Mouse (Mus musculus) stomach, embryonic 15.5 days (tissue): ENCODE data around the gene Myl12a. TPM values are rescaled to one million over a fixed set of nuclear protein-coding genes. Genes with fewer than 3 reads are reported as not detected.

Experiments
- ATAC-seq: fragments of 200-750 bp; cut with Nextera tagmentation; 2 replicates; pipeline ENCODE4 v1.8.0; 2017; ENCODE audit warnings: low read depth, moderate number of reproducible peaks, moderate TSS enrichment; ENCODE audit not compliant: insufficient read depth, low FRiP score
- H3K27ac ChIP-seq: fragments of 300-500 bp; sonication (generic); 2 replicates; pipeline ENCODE4 v1.5.1; 2015; ENCODE audit warnings: mild to moderate bottlenecking, inconsistent platforms
- H3K27me3 ChIP-seq: fragments of 300-500 bp; sonication (generic); replicated peaks from 2 replicates; pipeline ENCODE4 v1.6.1; 2015; ENCODE audit warnings: inconsistent platforms
- H3K36me3 ChIP-seq: fragments of 300-500 bp; sonication (generic); 2 replicates; pipeline ENCODE4 v1.6.1; 2015; ENCODE audit warnings: inconsistent platforms
- H3K4me1 ChIP-seq: fragments of 300-500 bp; sonication (generic); 2 replicates; pipeline ENCODE4 v1.6.1; 2015; ENCODE audit warnings: inconsistent platforms
- H3K4me2 ChIP-seq: fragments of 300-500 bp; sonication (generic); 2 replicates; pipeline ENCODE4 v1.6.1; 2015; ENCODE audit warnings: mild to moderate bottlenecking, inconsistent platforms
- H3K4me3 ChIP-seq: fragments of 300-500 bp; sonication (generic); replicated peaks from 2 replicates; pipeline ENCODE4 v1.5.1; 2015; ENCODE audit warnings: inconsistent platforms
- H3K9ac ChIP-seq: fragments of 300-500 bp; sonication (generic); 2 replicates; pipeline ENCODE4 v1.6.1; 2015; ENCODE audit warnings: inconsistent platforms
- H3K9me3 ChIP-seq: fragments of 300-500 bp; sonication (generic); 2 replicates; pipeline ENCODE4 v1.6.1; 2016; ENCODE audit warnings: inconsistent platforms
- WGBS: fragments of 180-500 bp; shearing (Covaris S2); methylation state at CpG from one replicate; pipeline ENCODE4 v1.1.7; 2015; 5-methylcytosine and 5-hydroxymethylcytosine counted together
- polyA plus RNA-seq: library from polyadenylated mRNA; unstranded; fragments of >200 nt; fragmentation: Nextera tagmentation; extraction: Ambion mirVana; gene quantifications from 2 replicates; pipeline ENCODE4 v1.2.1, GENCODE M21; 2015

The Myl12a gene
- polyA plus RNA-seq, 1 experiment from 2014 or later, result 495 TPM

GRCm38 (mm10) chr17:70995551-70995950 lies 7.1 kb downstream of the Myl12a start:
- 85% methylated on average over 6 of the region's 6 CpGs for whole genome bisulfite sequencing
- ATAC-seq, result no peak
- H3K36me3 ChIP-seq, result peaks cover 22% of the 10 kb centered on the region; the same call in 1 of the 2 replicates
- H3K9ac ChIP-seq, result no peak overlapping the region
- peaks cover 28% of the 10 kb centered on the region for H3K4me1 ChIP-seq
- no peaks in the 10 kb centered on the region for H3K9me3 ChIP-seq
- H3K27ac ChIP-seq, result no peak overlapping the region
- H3K27me3 ChIP-seq, result no peaks in the 10 kb centered on the region
- no peak overlapping the region for H3K4me2 ChIP-seq
- no peak overlapping the region for H3K4me3 ChIP-seq

GRCm38 (mm10) chr17:70994671-70995070 lies 8.0 kb downstream of the Myl12a start:
- Histone ChIP-seq H3K4me1 (peaks cover 28% of the 10 kb centered on the region), H3K9ac (no peak overlapping the region), H3K9me3 (no peaks in the 10 kb centered on the region), H3K36me3 (peaks cover 22% of the 10 kb centered on the region; the same call in 1 of the 2 replicates), H3K27ac (no peak overlapping the region; the same call in 1 of the 2 replicates), H3K27me3 (no peaks in the 10 kb centered on the region), H3K4me2 (no peak overlapping the region), H3K4me3 (no peak overlapping the region)
- WGBS, result 66% methylated on average over 6 of the region's 6 CpGs
- no peak for ATAC-seq

GRCm38 (mm10) chr17:70993385-70993807 lies 9.3 kb downstream of the Myl12a start:
- no peak overlapping the region for H3K4me3 ChIP-seq
- peaks cover 22% of the 10 kb centered on the region; the same call in 1 of the 2 replicates for H3K36me3 ChIP-seq
- peak overlapping the region; percentile 73 for H3K27ac ChIP-seq
- 12% methylated on average over 3 of the region's 3 CpGs for WGBS
- ATAC-seq, result no peak
- no peak overlapping the region for H3K4me2 ChIP-seq
- peaks cover 33% of the 10 kb centered on the region for H3K4me1 ChIP-seq
- no peaks in the 10 kb centered on the region for H3K27me3 ChIP-seq
- no peak overlapping the region for H3K9ac ChIP-seq
- no peaks in the 10 kb centered on the region for H3K9me3 ChIP-seq

DNA sequence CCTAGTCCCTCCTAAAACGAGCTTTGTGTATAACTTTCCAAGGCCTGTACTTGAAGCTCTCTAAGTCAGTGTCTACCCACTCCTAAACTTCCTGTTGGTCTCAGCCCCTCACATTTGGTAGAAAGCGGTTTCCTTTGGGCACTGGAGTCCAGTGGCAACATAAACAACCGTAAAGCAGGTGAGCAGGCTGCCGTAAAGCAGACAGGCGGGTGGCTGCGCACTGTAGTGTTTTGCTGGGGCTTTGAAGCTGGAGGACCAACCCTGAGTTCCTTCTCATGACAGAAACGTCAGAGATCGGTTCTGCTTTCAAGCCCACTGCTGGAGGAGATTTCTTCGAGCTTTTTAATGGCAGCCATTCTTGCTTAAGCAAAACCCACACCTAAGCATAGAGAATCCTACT lies 10.0 kb downstream of the Myl12a start:
- Histone ChIP-seq H3K9me3 (no peaks in the 10 kb centered on the region), H3K4me2 (no peak overlapping the region), H3K27ac (peak overlapping the region; percentile 26; the same call in 1 of the 2 replicates), H3K36me3 (peaks cover 22% of the 10 kb centered on the region; the same call in 1 of the 2 replicates), H3K4me3 (no peak overlapping the region), H3K27me3 (no peaks in the 10 kb centered on the region), H3K4me1 (peaks cover 38% of the 10 kb centered on the region), H3K9ac (no peak overlapping the region)
- ATAC-seq, result no peak
- WGBS, result 72% methylated on average over 9 of the region's 9 CpGs

GRCm38 (mm10) chr17:70991706-70992625 lies 10.7 kb downstream of the Myl12a start:
- 79% methylated on average over 16 of the region's 16 CpGs for WGBS
- no peak for ATAC-seq
- H3K9me3 ChIP-seq, result no peaks in the 10 kb centered on the region
- H3K36me3 ChIP-seq, result peaks cover 22% of the 10 kb centered on the region; the same call in 1 of the 2 replicates
- H3K27me3 ChIP-seq, result no peaks in the 10 kb centered on the region
- H3K9ac ChIP-seq, result no peak overlapping the region
- H3K4me3 ChIP-seq, result no peak overlapping the region
- H3K4me2 ChIP-seq, result peak overlapping the region; percentile 63; the same call in 1 of the 2 replicates
- peaks cover 38% of the 10 kb centered on the region for H3K4me1 ChIP-seq
- peak overlapping the region; percentile 94; the same call in 1 of the 2 replicates for H3K27ac ChIP-seq

GRCm38 (mm10) chr17:70990403-70991303 lies 12.0 kb downstream of the Myl12a start:
- Histone ChIP-seq H3K27me3 (no peaks in the 10 kb centered on the region), H3K36me3 (peaks cover 14% of the 10 kb centered on the region; the same call in 1 of the 2 replicates), H3K4me2 (peak overlapping the region; percentile 63), H3K4me1 (peaks cover 43% of the 10 kb centered on the region), H3K9ac (peak overlapping the region; percentile 90), H3K4me3 (peak overlapping the region; percentile 95), H3K9me3 (no peaks in the 10 kb centered on the region), H3K27ac (peak overlapping the region; percentile 94)
- peak; percentile 78 for ATAC-seq
- under 1% methylated on average over 70 of the region's 70 CpGs for WGBS

- no peaks in the 10 kb centered on the region for H3K27me3 ChIP-seq
These were observed 12.7 kb downstream of the Myl12a start for GRCm38 (mm10) chr17:70989991-70990390.

DNA sequence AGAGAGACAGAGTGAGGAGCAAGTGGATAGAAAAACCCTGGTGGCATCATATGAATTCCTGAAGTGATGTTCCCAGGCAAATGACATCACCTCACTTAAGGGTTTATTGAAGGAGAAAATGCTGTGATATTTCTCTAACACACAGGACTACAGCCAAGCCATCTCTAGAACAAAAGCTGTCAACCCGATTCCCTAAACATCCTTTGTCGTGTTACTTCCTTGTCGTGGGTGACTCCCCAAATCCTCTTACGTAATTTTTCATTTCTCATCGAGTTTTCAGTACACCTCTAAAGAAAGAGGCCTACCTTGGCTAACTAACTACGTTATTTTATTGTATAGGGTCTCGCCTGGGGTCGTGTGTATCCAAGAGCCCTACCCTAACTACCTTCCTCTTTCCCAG lies 13.2 kb downstream of the Myl12a start:
- 38% methylated on average over 8 of the region's 8 CpGs for WGBS
- peak overlapping the region; percentile 95 for H3K4me3 ChIP-seq
- peaks cover 13% of the 10 kb centered on the region for H3K36me3 ChIP-seq
- no peak for ATAC-seq
- peak overlapping the region; percentile 90; the same call in 1 of the 2 replicates for H3K9ac ChIP-seq
- H3K4me2 ChIP-seq, result peak overlapping the region; percentile 63
- no peaks in the 10 kb centered on the region for H3K9me3 ChIP-seq
- peaks cover 38% of the 10 kb centered on the region for H3K4me1 ChIP-seq
- no peaks in the 10 kb centered on the region for H3K27me3 ChIP-seq
- peak overlapping the region; percentile 94 for H3K27ac ChIP-seq

More at GRCm38 (mm10) chr17:70989991-70990390, 12.7 kb downstream of the Myl12a start:
- Histone ChIP-seq H3K4me2 (peak overlapping the region; percentile 63), H3K36me3 (peaks cover 17% of the 10 kb centered on the region), H3K9ac (peak overlapping the region; percentile 90), H3K9me3 (no peaks in the 10 kb centered on the region), H3K4me1 (peaks cover 43% of the 10 kb centered on the region), H3K27ac (peak overlapping the region; percentile 94), H3K4me3 (peak overlapping the region; percentile 95)
- 2% methylated on average over 24 of the region's 24 CpGs for WGBS
- peak; percentile 45 for ATAC-seq

GRCm38 (mm10) chr17:70988337-70988767 lies 14.3 kb downstream of the Myl12a start:
- no peak overlapping the region for H3K9ac ChIP-seq
- H3K4me2 ChIP-seq, result peak overlapping the region; percentile 63
- H3K4me1 ChIP-seq, result peaks cover 35% of the 10 kb centered on the region
- H3K27me3 ChIP-seq, result no peaks in the 10 kb centered on the region
- no peak overlapping the region; the same call in 1 of the 2 replicates for H3K4me3 ChIP-seq
- peaks cover 13% of the 10 kb centered on the region for H3K36me3 ChIP-seq
- peak; percentile 40; the same call in 1 of the 2 replicates for ATAC-seq
- peak overlapping the region; percentile 36; the same call in 1 of the 2 replicates for H3K27ac ChIP-seq
- 77% methylated on average over 12 of the region's 12 CpGs for WGBS
- no peaks in the 10 kb centered on the region for H3K9me3 ChIP-seq

GRCm38 (mm10) chr17:70986831-70987660 lies 15.6 kb downstream of the Myl12a start:
- ATAC-seq, result no peak
- no peak overlapping the region for H3K9ac ChIP-seq
- peaks cover 30% of the 10 kb centered on the region for H3K4me1 ChIP-seq
- H3K9me3 ChIP-seq, result no peaks in the 10 kb centered on the region
- no peak overlapping the region for H3K4me2 ChIP-seq
- 84% methylated on average over 15 of the region's 15 CpGs for WGBS
- H3K27me3 ChIP-seq, result no peaks in the 10 kb centered on the region
- H3K4me3 ChIP-seq, result no peak overlapping the region
- peaks cover 10% of the 10 kb centered on the region for H3K36me3 ChIP-seq
- H3K27ac ChIP-seq, result no peak overlapping the region

DNA sequence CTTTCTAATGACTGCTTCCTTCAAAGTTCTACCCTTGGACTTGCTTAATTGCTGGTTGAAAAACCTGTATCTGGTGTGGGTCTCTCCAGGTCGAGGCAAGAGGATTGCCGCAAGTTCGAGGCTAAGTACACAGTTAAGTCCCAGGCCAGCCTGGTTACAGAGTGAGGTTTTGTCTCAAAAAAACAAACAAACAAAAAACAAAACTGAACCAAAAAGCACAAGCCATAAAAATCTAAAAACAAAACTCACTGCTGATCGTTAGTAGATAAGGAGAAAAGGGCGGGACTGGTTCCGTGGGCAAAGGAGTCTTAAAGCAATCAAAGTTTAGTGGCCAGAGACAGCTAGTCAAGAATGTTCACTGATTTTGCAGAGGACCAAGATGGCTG lies 16.3 kb downstream of the Myl12a start:
- H3K4me2 ChIP-seq, result no peak overlapping the region
- no peaks in the 10 kb centered on the region for H3K27me3 ChIP-seq
- no peak for ATAC-seq
- no peaks in the 10 kb centered on the region for H3K9me3 ChIP-seq
- H3K4me3 ChIP-seq, result no peak overlapping the region
- peaks cover 27% of the 10 kb centered on the region for H3K4me1 ChIP-seq
- H3K36me3 ChIP-seq, result peaks cover 15% of the 10 kb centered on the region
- H3K9ac ChIP-seq, result no peak overlapping the region
- H3K27ac ChIP-seq, result no peak overlapping the region
- 81% methylated on average over 6 of the region's 6 CpGs for WGBS
